Mouse (Mus musculus): ENCODE data around the gene Por.

Gene Por

GRCm38 (mm10) chr5:135656046-135656445 is 13.8 kb upstream of the Por start:
- in situ Hi-C loops (cut with MboI, MseI): no loop called here

GRCm38 (mm10) chr5:135657128-135657527 is 12.7 kb upstream of the Por start:
- in situ Hi-C loops (cut with MboI, MseI): no loop called here

DNA sequence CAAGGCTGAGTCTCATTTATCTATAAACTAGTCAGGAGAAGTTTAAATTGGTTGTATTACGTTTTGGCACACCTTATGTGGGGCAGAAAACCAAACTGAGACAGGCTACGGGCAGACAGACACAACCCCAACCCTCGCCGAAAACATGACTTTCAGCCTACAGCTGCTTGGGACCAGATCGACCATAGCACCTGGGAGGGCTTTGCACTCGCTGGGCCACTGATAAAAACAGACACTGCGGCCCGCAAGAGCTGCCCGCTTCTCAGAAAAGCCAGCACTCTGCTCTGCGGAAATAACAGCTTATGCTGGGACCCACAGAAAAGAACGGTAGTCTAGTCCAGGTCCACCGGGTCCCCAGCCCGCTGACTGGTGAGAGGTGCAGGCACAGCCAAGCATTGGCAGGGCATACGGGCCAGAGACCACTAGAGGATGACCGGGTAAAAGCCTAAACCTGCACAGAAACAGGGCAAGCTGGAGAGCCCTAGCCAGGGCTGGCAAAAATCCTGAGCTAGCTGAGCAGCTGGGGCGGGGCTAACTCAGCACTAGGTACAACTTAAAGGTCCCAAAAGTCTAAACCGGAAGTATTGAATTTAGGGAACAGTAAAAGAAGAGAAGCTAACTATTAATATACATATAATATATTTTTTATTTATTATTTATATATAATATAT is 12.0 kb upstream of the Por start:
- in situ Hi-C loops (cut with MboI, MseI): no loop called here

GRCm38 (mm10) chr5:135659956-135660355 is 9.9 kb upstream of the Por start:
- in situ Hi-C loops (cut with MboI, MseI): no loop called here

DNA sequence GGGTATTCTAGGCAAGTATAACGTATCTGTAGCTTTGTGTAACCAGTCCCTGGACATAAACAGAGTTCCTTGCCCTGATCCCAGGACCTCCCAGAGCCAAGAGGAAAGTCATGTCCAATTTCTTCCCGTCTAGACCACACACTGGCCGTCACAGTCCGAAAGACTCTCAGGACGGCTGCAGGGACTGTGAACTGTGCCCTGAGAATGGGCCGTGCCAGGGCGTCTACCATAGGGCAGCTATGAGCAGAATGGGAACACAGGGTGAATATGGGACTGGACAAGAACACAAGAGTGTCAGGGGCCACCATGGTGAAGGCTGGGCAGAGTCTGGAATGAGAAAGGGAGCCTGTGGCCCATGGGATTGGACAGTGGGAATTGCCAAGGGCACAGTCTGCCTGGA is 9.3 kb upstream of the Por start:
- in situ Hi-C loops (cut with MboI, MseI): no loop called here

GRCm38 (mm10) chr5:135666890-135667289 is 2.9 kb upstream of the Por start:
- in situ Hi-C loops (cut with MboI, MseI): no loop called here

GRCm38 (mm10) chr5:135668071-135668470 is 1.8 kb upstream of the Por start:
- in situ Hi-C loops (cut with MboI, MseI): no loop called here

DNA sequence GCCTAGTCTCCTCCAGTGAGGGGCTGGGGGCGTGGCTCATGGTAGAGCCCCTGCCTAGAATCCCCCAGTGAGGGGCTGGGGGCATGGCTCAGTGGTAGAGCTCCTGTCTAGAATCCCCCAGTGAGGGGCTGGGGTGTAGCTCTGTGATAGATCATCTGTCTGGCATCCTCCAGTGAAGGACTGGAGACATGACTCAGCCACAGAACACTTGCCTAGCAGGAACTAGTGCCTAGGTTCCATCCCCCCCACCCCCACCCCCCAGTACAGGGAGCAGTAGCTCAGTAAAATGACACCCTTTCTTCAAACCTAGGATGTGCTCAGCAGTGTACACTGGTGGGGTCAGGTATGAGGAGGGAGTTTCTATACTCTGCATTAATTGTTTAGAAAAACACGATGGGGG is 1.0 kb downstream of the Por start:
- in situ Hi-C loops (cut with MboI, MseI): no loop called here

DNA sequence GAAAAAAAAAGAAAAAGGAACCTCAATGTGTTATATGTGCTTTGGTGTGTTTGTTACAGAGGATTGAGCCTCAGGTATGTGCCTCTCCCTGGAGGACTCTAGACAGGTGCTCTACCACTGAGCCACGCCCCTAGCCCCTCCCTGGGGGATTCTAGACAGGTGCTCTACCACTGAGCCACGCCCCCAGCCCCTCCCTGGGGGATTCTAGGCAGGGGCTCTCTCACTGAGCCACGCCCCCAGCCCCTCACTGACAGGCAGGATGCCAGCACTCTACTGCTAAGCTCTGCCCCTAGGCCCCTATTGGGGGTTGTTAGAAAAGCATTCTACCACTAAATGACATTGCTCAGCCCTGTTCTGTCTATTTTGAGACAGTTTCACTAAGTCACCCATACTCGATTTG is 2.7 kb downstream of the Por start:
- in situ Hi-C loops (cut with MboI, MseI): no loop called here

DNA sequence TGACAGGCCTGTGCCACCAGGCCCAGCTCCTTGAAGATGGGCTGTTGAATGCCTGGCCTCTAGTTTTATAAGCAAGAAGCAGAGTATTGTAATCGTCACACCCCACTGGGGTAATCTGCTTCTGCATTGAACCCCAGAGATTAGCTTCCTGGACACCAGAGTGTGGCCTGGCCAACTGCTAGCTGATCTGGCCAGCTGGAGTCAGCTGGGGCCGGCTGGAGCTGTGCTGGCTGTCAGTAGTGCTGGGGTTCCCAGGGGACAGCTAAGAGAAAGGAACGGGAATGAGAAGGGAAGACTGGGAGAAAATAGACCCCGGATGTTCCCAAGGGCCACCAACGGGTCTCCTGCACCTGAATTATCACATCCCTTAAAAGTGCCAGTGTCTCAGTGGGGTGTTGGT is 3.1 kb downstream of the Por start:
- in situ Hi-C loops (cut with MboI, MseI): no loop called here

- in situ Hi-C loops (cut with MboI, MseI): no loop called here
Measured at GRCm38 (mm10) chr5:135674349-135674775, 4.5 kb downstream of the Por start.

DNA sequence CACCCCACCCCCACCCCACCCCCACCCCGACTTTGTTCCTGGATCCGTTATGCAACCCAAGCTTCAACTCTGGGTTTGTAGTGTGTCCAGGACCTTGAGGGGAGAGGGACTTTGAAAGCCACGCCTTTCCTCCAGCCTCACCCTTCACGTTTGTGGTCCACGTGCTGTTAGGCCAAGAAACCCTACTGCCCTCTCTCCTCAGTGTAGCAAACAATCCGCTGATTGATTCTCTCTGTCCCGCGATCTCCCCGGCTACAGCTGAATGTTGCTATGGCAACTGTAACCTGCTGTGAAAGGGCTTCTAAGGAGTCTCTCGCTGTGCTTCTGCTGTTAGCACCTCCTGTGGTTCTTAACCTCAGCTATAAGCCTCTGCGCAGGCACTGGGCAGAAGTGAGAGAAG is 5.0 kb downstream of the Por start:
- in situ Hi-C loops (cut with MboI, MseI): no loop called here

DNA sequence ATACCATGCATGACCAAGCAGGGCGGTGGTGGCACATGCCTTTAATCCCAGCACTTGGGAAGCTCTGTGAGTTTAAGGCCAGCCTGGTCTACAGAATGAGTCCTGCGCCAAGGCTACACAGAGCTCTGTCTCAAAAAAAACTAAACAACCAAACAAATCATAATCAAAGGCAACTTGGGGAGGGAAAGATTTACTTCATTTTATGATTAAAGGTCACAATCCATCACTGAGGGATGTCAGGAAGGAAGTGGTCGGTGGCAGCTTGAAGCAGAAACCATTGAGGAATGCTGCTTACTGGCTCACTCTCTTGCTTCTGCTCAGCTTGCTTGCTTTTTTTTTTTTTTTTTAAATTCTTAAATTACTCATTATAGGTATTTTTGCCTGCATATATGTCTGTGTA is 6.9 kb downstream of the Por start:
- in situ Hi-C loops (cut with MboI, MseI): no loop called here

GRCm38 (mm10) chr5:135677251-135677650 is 7.4 kb downstream of the Por start:
- in situ Hi-C loops (cut with MboI, MseI): no loop called here

GRCm38 (mm10) chr5:135678481-135678880 is 8.6 kb downstream of the Por start:
- in situ Hi-C loops (cut with MboI, MseI): no loop called here

DNA sequence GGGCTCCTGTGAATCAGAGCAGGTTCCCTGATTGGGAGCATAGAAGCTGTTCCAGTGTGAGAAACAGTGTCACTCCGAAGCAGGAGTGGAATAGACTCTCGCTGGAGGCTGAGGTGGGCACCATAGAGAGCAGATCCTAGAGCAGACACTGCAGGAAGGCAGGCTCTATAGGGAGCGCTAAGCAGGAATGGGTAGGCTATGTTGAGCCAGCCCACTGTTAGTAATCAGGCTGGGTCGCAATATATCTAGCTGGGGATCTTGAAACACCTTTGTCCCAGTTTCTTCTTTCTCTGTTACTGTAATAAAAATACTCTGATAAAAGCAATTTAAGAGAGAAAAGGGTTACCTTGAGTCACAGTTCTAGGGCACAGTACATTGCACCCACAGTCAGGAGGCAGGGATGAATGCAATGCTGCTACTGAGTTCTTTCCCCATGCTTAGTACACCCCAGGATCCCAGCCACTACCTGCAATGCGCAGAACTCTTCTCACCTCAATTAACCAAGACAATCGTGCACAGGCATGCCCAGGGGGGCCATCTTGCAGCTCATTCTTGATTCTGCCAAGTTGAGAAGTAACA is 11.2 kb downstream of the Por start:
- in situ Hi-C loops (cut with MboI, MseI): no loop called here

- in situ Hi-C loops (cut with MboI, MseI): no loop called here
Measured at GRCm38 (mm10) chr5:135682009-135682408, 12.2 kb downstream of the Por start.

GRCm38 (mm10) chr5:135682942-135683570 is 13.2 kb downstream of the Por start:
- in situ Hi-C loops (cut with MboI, MseI): no loop called here

- in situ Hi-C loops (cut with MboI, MseI): loop anchor here (10.0 kb wide), 1 partner anchor 1824 kb away; the partner anchor contains the start of gene Gigyf1
Measured at GRCm38 (mm10) chr5:135690401-135690800, 20.6 kb downstream of the Por start.

DNA sequence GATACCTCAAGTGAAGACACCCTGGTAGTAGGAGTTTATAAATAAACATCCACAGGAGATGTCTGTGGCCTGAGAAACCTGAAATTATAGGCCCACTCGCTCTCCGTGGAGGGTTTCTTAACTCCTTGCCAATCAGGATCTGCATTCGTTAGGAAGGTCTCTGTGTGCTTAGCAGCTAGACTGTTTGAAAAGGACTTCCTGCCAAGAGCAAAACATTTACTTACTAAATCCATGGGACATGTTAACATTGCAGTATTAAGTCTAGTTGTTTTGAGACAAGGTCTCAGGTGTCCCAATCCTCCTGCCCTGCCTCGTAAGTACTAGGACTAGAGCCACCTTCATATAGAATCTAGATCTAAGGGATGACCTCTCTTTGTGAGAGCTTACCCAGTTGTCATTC is 21.4 kb downstream of the Por start:
- in situ Hi-C loops (cut with MboI, MseI): loop anchor here (10.0 kb wide), 1 partner anchor 1824 kb away; the partner anchor contains the start of gene Gigyf1

GRCm38 (mm10) chr5:135693281-135693853 is 23.5 kb downstream of the Por start:
- in situ Hi-C loops (cut with MboI, MseI): loop anchor here (10.0 kb wide), 1 partner anchor 1821 kb away; the partner anchor contains the start of gene Gigyf1

DNA sequence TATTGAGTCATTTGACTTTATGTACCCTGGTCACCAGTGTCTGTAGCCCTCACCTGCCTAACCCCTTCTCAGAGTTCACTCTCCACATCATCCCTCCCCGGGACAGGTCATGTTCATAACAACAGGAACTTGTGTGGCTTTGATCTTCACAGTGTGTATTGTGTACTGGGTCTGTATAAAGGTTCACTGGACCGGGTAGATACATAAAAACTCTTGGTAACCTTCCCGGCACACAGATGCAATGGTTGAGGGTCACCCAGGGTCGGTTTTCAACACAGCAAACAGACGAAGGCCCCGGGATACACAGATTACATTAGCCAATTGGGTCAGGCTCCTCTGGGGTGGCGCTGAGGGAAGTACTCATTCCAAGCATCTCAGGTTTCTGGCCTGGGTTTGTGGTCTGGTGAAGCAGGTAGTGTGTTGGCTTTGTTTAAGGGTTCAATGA is 25.5 kb downstream of the Por start:
- in situ Hi-C loops (cut with MboI, MseI): loop anchor here (10.0 kb wide), 1 partner anchor 1820 kb away; the partner anchor contains the start of gene Gigyf1

Measured in regulatory T cell (primary cell).